Mouse (Mus musculus) E14TG2a.4 (cell line): ENCODE results near the gene Mfsd2a.

Source experiments
- H3K27me3 ChIP-seq: 2 replicates; pipeline ENCODE4 v1.6.1; 2014; ENCODE audit warnings: low read length, control low read depth; ENCODE audit not compliant: insufficient read depth
- H3K36me3 ChIP-seq: 2 replicates; pipeline ENCODE4 v1.6.1; 2014; ENCODE audit warnings: low read length, control low read depth; ENCODE audit not compliant: insufficient read depth
- H3K4me1 ChIP-seq: replicated peaks from 2 replicates; pipeline ENCODE4 v1.6.1; 2014; ENCODE audit warnings: low read depth, low read length, control low read depth
- H3K4me3 ChIP-seq: replicated peaks from 2 replicates; pipeline ENCODE4 v1.5.1; 2014; ENCODE audit warnings: mild to moderate bottlenecking, low read length
- H3K9me3 ChIP-seq: 2 replicates; pipeline ENCODE4 v1.6.1; 2014; ENCODE audit warnings: low read length, control low read depth
- CTCF ChIP-seq: conservative IDR thresholded peaks from 2 replicates; pipeline ENCODE4 v1.5.1; 2014; ENCODE audit warnings: low read length
- NANOG ChIP-seq: IDR thresholded peaks from 2 replicates; pipeline ENCODE4 v1.6.1; 2014; ENCODE audit warnings: borderline replicate concordance, low read length, mixed read lengths
- POU5F1 ChIP-seq: IDR thresholded peaks from 2 replicates; pipeline ENCODE4 v1.6.1; 2014; ENCODE audit warnings: low read length, borderline replicate concordance

Mfsd2a gene

DNA sequence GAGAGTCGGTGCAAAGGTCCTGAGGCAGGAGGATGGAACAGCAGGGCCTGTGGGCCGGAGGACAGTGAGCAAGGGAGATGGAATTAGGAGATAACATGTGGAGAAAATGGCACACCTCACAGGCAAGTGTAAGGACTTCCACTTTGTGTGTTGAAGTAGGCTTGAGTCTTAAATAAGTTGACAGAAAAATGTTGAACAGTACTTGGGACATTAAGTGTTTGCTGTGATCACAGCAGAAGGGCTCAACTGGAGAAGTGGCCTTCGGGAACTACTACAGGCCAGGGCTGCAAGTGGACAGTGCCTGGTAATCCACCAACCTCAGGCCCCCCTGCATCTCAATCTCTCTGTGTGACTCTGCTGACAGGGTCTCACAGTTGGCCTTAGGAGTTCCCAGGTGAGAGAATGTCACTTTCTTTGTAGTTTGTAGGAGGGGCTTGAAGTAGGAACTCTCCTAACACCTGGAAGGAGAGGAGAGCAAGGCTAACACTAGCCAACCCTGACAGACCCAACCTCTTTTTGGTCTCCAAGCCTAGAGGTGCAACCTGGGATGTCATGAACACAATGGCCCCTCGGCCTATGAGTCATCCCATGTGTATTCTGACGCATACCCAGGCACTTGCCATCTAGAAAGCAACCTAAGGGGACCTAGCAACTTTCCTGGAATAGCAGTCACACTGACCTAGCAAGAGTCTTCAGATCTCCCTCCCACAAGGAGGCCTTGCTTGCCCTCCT lies 6.1 kb downstream of the Mfsd2a start:
- peaks cover 75% of the 10 kb centered on the region for H3K27me3 ChIP-seq
- peaks cover 23% of the 10 kb centered on the region for H3K4me1 ChIP-seq
- no peaks in the 10 kb centered on the region for H3K9me3 ChIP-seq
- no peaks in the 10 kb centered on the region for H3K36me3 ChIP-seq
- peak overlapping the region; percentile 45 for H3K4me3 ChIP-seq
- TF ChIP-seq CTCF, result no peak
- no peak for TF ChIP-seq POU5F1
- no peak for TF ChIP-seq NANOG

DNA sequence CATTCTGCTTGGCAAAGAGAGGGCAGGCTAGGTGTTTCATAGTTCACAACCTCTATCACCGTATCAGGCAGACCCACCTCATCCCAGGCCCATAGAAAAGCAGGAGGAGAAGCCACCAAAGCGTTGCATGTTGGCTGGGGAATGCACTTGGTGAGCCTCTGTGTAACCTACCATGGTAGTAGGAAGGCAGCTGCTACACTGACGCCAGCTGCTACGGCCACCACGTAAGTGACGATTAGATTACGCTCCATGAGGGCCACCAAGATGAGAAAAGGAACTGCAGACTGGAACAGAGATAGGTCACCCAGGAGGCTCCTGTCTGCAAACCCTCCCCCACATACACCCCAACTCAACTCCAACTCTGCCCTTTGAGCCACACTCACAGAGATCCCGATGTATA lies 11.9 kb downstream of the Mfsd2a start:
- H3K36me3 ChIP-seq, result no peaks in the 10 kb centered on the region
- no peak overlapping the region for H3K4me3 ChIP-seq
- TF ChIP-seq CTCF, result no peak
- no peak for TF ChIP-seq POU5F1
- no peak for TF ChIP-seq NANOG
- peaks cover 47% of the 10 kb centered on the region for H3K27me3 ChIP-seq
- no peaks in the 10 kb centered on the region for H3K9me3 ChIP-seq
- H3K4me1 ChIP-seq, result no peaks in the 10 kb centered on the region; the same call in 1 of the 2 replicates

DNA sequence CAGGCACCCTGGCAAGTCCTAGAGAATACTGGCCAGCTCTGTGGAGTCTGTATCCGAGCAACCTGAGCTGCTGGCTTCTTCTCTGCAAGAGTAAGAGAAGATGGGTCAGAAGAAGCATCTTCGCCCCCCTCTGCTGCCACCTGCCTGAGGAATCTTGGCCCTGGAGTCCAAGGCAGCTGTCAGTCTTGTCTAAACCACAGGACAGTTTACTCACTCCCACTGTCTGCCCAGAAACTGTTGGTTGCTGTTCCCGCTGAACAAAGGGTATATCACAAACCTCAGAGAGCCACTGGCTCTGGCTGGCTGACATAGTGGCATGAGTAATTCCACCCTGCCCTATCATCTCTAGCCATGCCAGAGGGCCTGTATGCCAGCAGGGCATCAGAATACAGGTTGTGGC lies 13.8 kb downstream of the Mfsd2a start:
- no peaks in the 10 kb centered on the region for H3K36me3 ChIP-seq
- no peaks in the 10 kb centered on the region for H3K9me3 ChIP-seq
- H3K27me3 ChIP-seq, result peaks cover 50% of the 10 kb centered on the region
- TF ChIP-seq CTCF (no peak), NANOG (no peak), POU5F1 (no peak)
- no peaks in the 10 kb centered on the region; the same call in 1 of the 2 replicates for H3K4me1 ChIP-seq
- H3K4me3 ChIP-seq, result no peak overlapping the region

DNA sequence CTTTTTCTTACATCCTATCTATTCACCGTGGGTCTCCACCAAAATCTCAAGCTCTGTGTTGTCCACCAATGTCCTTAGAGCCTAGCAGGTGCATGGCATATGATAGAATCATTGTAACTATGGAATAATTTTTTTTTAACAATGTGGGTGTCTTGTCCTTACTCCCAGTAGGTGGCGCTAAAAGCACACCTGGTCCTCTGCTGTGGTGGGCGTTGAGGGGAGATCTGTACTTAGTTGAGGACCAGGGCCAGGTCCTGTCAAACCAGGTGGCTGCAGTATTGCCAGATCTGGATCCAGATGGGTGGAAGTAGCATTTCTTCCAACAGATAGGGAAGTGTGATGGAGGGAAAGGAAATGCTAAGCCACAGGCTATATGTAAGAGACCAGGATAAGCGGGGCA lies 16.6 kb downstream of the Mfsd2a start:
- H3K9me3 ChIP-seq, result no peaks in the 10 kb centered on the region
- no peaks in the 10 kb centered on the region for H3K36me3 ChIP-seq
- H3K4me1 ChIP-seq, result no peaks in the 10 kb centered on the region; the same call in 1 of the 2 replicates
- H3K4me3 ChIP-seq, result no peak overlapping the region
- H3K27me3 ChIP-seq, result peaks cover 32% of the 10 kb centered on the region
- TF ChIP-seq CTCF, result peak; percentile 63
- no peak for TF ChIP-seq POU5F1

DNA sequence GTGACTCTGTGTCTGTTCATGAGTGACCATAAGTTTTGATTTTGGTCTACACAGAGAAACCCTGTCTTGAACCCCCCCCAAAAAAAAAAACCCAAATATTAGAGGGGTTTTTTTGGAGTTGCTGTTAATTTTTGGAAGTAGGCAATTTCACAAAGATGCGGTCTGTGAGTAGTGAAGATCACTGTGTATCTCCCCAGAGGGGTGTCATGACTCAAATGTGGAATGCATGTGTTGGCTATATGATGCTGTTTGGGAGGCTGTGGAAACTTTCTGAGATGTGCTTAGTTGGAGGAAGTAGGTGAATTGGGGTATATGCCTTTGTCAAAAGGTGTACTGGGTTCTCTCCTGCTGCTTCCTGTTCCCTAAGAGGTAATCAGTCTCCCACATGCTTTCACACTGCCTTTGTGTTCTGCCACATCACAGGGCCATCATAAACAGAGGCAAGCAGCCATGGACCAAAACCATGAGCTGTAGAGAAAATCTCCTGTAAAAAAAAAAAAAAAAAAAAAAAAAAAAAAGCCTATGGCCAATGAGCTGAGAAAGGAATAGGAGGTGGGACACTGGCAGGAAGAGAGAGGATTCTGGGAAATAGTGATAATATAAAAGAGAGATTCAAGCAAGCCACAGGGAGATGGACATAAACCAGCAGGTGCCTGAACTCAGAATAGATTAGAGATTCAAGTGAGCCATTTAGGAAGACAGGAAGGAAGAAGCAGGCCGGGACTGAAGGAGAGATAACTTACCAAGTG lies 21.8 kb downstream of the Mfsd2a start:
- no peaks in the 10 kb centered on the region for H3K4me1 ChIP-seq
- no peak overlapping the region for H3K4me3 ChIP-seq
- H3K36me3 ChIP-seq, result no peaks in the 10 kb centered on the region
- no peaks in the 10 kb centered on the region for H3K9me3 ChIP-seq
- peaks cover 11% of the 10 kb centered on the region for H3K27me3 ChIP-seq
- TF ChIP-seq POU5F1 (no peak), CTCF (no peak), NANOG (no peak)

DNA sequence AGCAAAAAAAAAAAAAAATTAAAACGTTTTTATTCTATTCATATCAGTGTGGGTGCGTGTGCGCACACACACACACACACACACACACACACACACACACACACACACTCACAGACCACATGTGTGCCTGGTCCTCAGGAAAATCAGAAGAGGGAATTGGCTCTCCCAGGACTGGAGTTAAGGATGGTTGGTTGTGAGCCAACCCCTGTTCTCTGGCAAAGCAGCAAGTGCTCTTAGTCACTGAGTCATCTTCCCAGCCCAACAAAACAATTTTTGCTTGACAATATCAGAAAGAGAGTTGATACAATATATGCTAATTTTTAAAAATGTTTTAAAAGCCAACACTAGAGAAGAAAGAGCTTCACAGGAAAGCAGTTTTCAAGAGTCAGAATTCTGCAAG lies 23.5 kb downstream of the Mfsd2a start:
- TF ChIP-seq POU5F1, result no peak
- no peaks in the 10 kb centered on the region for H3K4me1 ChIP-seq
- H3K9me3 ChIP-seq, result no peaks in the 10 kb centered on the region
- H3K4me3 ChIP-seq, result no peak overlapping the region
- H3K27me3 ChIP-seq, result peaks cover 9% of the 10 kb centered on the region
- H3K36me3 ChIP-seq, result no peaks in the 10 kb centered on the region

DNA sequence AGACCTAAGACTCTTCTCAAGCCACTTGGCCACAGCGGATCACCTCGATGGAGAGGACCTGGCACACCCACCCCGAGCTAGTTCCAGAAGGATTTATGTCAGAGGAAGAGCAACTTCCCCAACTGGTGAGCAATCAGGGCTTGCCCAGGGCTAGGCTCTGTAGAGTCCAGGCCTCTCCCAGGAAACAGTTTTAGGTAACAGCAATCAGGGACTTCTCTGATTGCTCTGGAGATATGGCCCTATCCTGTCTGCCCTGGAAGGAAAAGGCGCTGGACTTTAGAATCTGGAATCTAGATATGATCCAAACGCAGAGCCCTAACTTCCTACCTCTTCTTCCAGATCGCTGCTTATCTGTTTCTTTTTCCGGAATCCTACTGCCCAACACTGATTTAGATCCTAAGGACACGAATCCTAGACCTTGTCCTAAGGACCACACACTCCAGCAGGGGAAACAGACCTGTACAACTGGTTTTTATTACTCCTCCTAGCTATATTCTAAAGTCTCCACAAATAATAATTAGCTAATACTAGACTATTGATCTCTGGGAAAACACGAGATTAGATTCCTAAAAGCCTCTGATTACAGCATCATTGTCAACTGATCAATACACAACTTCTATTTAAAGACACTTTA lies 25.4 kb downstream of the Mfsd2a start:
- no peak for TF ChIP-seq CTCF
- no peak for TF ChIP-seq NANOG
- no peak for TF ChIP-seq POU5F1
- H3K4me3 ChIP-seq, result no peak overlapping the region
- H3K9me3 ChIP-seq, result no peaks in the 10 kb centered on the region

DNA sequence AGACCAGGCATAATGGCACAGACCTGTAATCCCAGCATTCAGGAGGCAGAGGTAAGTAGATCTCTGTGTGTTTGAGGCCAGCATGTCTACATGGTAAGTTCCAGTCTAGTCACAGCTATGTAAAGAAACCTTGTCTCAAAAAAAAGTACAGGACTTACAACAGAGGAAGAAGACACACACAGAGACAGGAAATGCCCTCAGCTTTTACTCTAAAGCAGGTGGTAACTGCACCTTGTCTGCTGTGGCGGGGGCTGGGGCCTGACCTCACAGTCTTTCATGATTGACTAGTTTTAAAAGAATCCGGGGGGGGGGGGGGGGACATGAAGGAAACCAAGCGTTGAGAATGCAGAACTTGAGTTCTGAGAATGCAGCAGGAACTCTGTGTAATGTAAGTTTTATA lies 27.1 kb downstream of the Mfsd2a start:
- H3K27me3 ChIP-seq, result no peaks in the 10 kb centered on the region
- no peaks in the 10 kb centered on the region for H3K9me3 ChIP-seq
- no peaks in the 10 kb centered on the region for H3K4me1 ChIP-seq
- TF ChIP-seq CTCF (no peak), POU5F1 (no peak), NANOG (no peak)
- no peak overlapping the region for H3K4me3 ChIP-seq
- no peaks in the 10 kb centered on the region for H3K36me3 ChIP-seq

More for the DNA sequence above, 25.4 kb downstream of the Mfsd2a start:
- Histone ChIP-seq H3K27me3 (no peaks in the 10 kb centered on the region), H3K4me1 (no peaks in the 10 kb centered on the region), H3K36me3 (no peaks in the 10 kb centered on the region)
